Comparison of ENCODE assay signal across 8 mouse cellular contexts in genomic region chr4:133196852-133197251, GRCm38 (mm10). TPM values are rescaled to one million over a fixed set of nuclear protein-coding genes. Genes with fewer than 3 reads are reported as not detected.
A peak's percentile ranks its signal among the peaks of the same experiment; 100 is the strongest.
DNase-seq lines count a peak whose midpoint lies in the region; ATAC-seq and TF ChIP-seq lines count a peak whose summit lies in the region.

No protein-coding gene starts in this region.

- peak overlapping the region; percentile 55; the same call in 1 of the 2 replicates for H3K9ac ChIP-seq in intestine, embryonic 16.5 days (ENCODE audit: low read depth, low read length)
- H3K9ac ChIP-seq in neural tube, embryonic 13.5 days: peak overlapping the region; percentile 57

- whole genome bisulfite sequencing in intestine, embryonic 16.5 days: 45% methylated on average over 7 of the region's 7 CpGs
- WGBS in neural tube, embryonic 13.5 days: 10% methylated on average over 7 of the region's 7 CpGs

- H3K9me3 ChIP-seq in intestine, embryonic 16.5 days (ENCODE audit: control insufficient read depth, low read length): no peaks in the 10 kb centered on the region
- no peaks in the 10 kb centered on the region for H3K9me3 ChIP-seq in neural tube, embryonic 13.5 days

- intact Hi-C loops in gastrocnemius, adult 2 months (cut with DNase I): loop anchor here (5.0 kb wide), 1 partner anchor 65 kb away; the partner anchor contains the start of gene Wasf2

- DNase-seq in gastrocnemius, adult 2 months: no peak
- DNase-seq in gastrocnemius, postnatal 25 days: no peak
- DNase-seq in right cerebral cortex, postnatal 25 days: no peak
- no peak for DNase-seq in embryo, embryonic 10 days (ENCODE audit: low spot score)

- ATAC-seq in intestine, embryonic 16.5 days: no peak
- peak; percentile 23; the same call in 1 of the 2 replicates for ATAC-seq in neural tube, embryonic 13.5 days (ENCODE audit: low read depth)
- no peak for ATAC-seq in cerebellum, adult (ENCODE audit: insufficient number of reproducible peaks, low FRiP score, low TSS enrichment)

- TF ChIP-seq POLR2A in cortical plate, adult 2 months (IDR thresholded peaks at IDR 0.05; ENCODE audit: extremely low read depth, insufficient read depth, low read length): no peak

- H3K4me1 ChIP-seq in cortical plate, adult 2 months (ENCODE audit: control insufficient read depth, insufficient read depth, low read length): peaks cover 8% of the 10 kb centered on the region; the same call in 1 of the 2 replicates
- H3K4me1 ChIP-seq in intestine, embryonic 16.5 days (ENCODE audit: control insufficient read depth, insufficient read depth, low read length): peaks cover 56% of the 10 kb centered on the region
- peaks cover 55% of the 10 kb centered on the region for H3K4me1 ChIP-seq in neural tube, embryonic 13.5 days (replicated peaks)

- no peaks in the 10 kb centered on the region for H3K27me3 ChIP-seq in intestine, embryonic 16.5 days (replicated peaks; ENCODE audit: control insufficient read depth, insufficient read depth, low read length)
- H3K27me3 ChIP-seq in neural tube, embryonic 13.5 days: no peaks in the 10 kb centered on the region

- H3K4me2 ChIP-seq in intestine, embryonic 16.5 days (ENCODE audit: low read depth, low read length): no peak overlapping the region
- H3K4me2 ChIP-seq in neural tube, embryonic 13.5 days: no peak overlapping the region

- peaks cover 6% of the 10 kb centered on the region for H3K36me3 ChIP-seq in intestine, embryonic 16.5 days (ENCODE audit: control insufficient read depth, insufficient read depth, low read length)
- peaks cover 45% of the 10 kb centered on the region for H3K36me3 ChIP-seq in neural tube, embryonic 13.5 days

- no peak overlapping the region for H3K4me3 ChIP-seq in gastrocnemius, adult 2 months
- H3K4me3 ChIP-seq in cortical plate, adult 2 months (ENCODE audit: insufficient read depth, low read length): no peak overlapping the region
- no peak overlapping the region for H3K4me3 ChIP-seq in intestine, embryonic 16.5 days (ENCODE audit: low read length)
- H3K4me3 ChIP-seq in neural tube, embryonic 13.5 days: no peak overlapping the region

- no peak for TF ChIP-seq CTCF in gastrocnemius, adult 2 months (IDR thresholded peaks at IDR 0.05)
- no peak for TF ChIP-seq CTCF in cortical plate, adult 2 months (IDR thresholded peaks at IDR 0.05; ENCODE audit: extremely low read depth, insufficient read depth, low read length)

- peak overlapping the region; percentile 69 for H3K27ac ChIP-seq in gastrocnemius, adult 2 months
- H3K27ac ChIP-seq in cortical plate, adult 2 months (ENCODE audit: insufficient read depth, low read length): peak overlapping the region; percentile 33; the same call in 1 of the 2 replicates
- H3K27ac ChIP-seq in intestine, embryonic 16.5 days (ENCODE audit: low read length): peak overlapping the region; percentile 90
- H3K27ac ChIP-seq in neural tube, embryonic 13.5 days (replicated peaks): peak overlapping the region; percentile 89

RNA-seq across cellular contexts. Expression of gene Cd164l2, which starts 15.1 kb away (rescaled TPM):
- total RNA-seq in gastrocnemius, adult 2 months (2021): under 1 TPM in 1 of 2 experiments, not detected in 1; 0.26 TPM
- not detected for total RNA-seq in gastrocnemius, postnatal 25 days (2021)
- polyA plus RNA-seq in cortical plate, adult 2 months (2012; rRNA removed): 10.9 and 11.9 TPM in 2 replicates
- 1.6 and 2.0 TPM in 2 replicates for polyA plus RNA-seq in intestine, embryonic 16.5 days (2015; fragmentation: Nextera tagmentation; extraction: Ambion mirVana)
- 1.1 and 1.6 TPM in 2 replicates for polyA plus RNA-seq in neural tube, embryonic 13.5 days (2015; fragmentation: Nextera tagmentation; extraction: Ambion mirVana)

RNA-seq across cellular contexts. Expression of gene Gpr3, which starts 15.5 kb away (rescaled TPM):
- not detected for total RNA-seq in gastrocnemius, adult 2 months (2021)
- not detected for total RNA-seq in gastrocnemius, postnatal 25 days (2021)
- 11.2 and 16.1 TPM in 2 replicates for polyA plus RNA-seq in cortical plate, adult 2 months (2012; rRNA removed)
- polyA plus RNA-seq in intestine, embryonic 16.5 days (2015; fragmentation: Nextera tagmentation; extraction: Ambion mirVana): 0.05 and 0.24 TPM in 2 replicates
- 0.77 and 1.1 TPM in 2 replicates for polyA plus RNA-seq in neural tube, embryonic 13.5 days (2015; fragmentation: Nextera tagmentation; extraction: Ambion mirVana)

RNA-seq across cellular contexts. Expression of gene Map3k6, which starts 43.8 kb away (rescaled TPM):
- 10 to 100 TPM; 10.5 to 15.0 TPM for total RNA-seq in gastrocnemius, adult 2 months (2021)
- 10 to 100 TPM in 1 of 2 experiments, 1 to 10 TPM in 1; 5.8 to 12.5 TPM for total RNA-seq in gastrocnemius, postnatal 25 days (2021)
- 7.8 and 7.9 TPM in 2 replicates for polyA plus RNA-seq in cortical plate, adult 2 months (2012; rRNA removed)
- 2.4 and 2.8 TPM in 2 replicates for polyA plus RNA-seq in intestine, embryonic 16.5 days (2015; fragmentation: Nextera tagmentation; extraction: Ambion mirVana)
- 1.9 and 2.7 TPM in 2 replicates for polyA plus RNA-seq in neural tube, embryonic 13.5 days (2015; fragmentation: Nextera tagmentation; extraction: Ambion mirVana)

Comparison
In these comparisons a context has a peak if more than half of its experiments do, and no peak if none do; other contexts are left out.
1. H3K27ac ChIP-seq: peak in every context shown above with its lines; median percentile 90 in intestine, embryonic 16.5 days; 89 in neural tube, embryonic 13.5 days; 69 in gastrocnemius, adult 2 months; 33 in cortical plate, adult 2 months.